Mouse (Mus musculus) limb, embryonic 11.5 days (tissue): ENCODE results near the gene Rerg. TPM values are rescaled to one million over a fixed set of nuclear protein-coding genes. Genes with fewer than 3 reads are reported as not detected.

Experiments used
- ATAC-seq: fragments of 200-750 bp; cut with Nextera tagmentation; 2 replicates; pipeline ENCODE4 v1.8.0; 2017; ENCODE audit warnings: low read depth; ENCODE audit not compliant: insufficient number of reproducible peaks, low FRiP score, low TSS enrichment
- DNase-seq: peaks from one replicate; pipeline ENCODE4 v3.0.0-alpha.2; 2015; ENCODE audit warnings: low spot score
- H3K27ac ChIP-seq: fragments of 300-500 bp; sonication (generic); replicated peaks from 2 replicates; pipeline ENCODE4 v1.5.1; 2014; ENCODE audit warnings: low read depth, mild to moderate bottlenecking, low read length
- H3K27me3 ChIP-seq: fragments of 300-500 bp; sonication (generic); 2 replicates; pipeline ENCODE4 v1.6.1; 2014; ENCODE audit warnings: mild to moderate bottlenecking, low read length, mixed read lengths; ENCODE audit not compliant: control insufficient read depth, insufficient read depth
- H3K36me3 ChIP-seq: fragments of 300-500 bp; sonication (generic); 2 replicates; pipeline ENCODE4 v1.6.1; 2014; ENCODE audit warnings: mild to moderate bottlenecking, low read length, moderate library complexity, mixed read lengths; ENCODE audit not compliant: control insufficient read depth, insufficient read depth
- H3K4me1 ChIP-seq: fragments of 300-500 bp; sonication (generic); 2 replicates; pipeline ENCODE4 v1.6.1; 2014; ENCODE audit warnings: low read length, mixed read lengths; ENCODE audit not compliant: control insufficient read depth, insufficient read depth
- H3K4me2 ChIP-seq: fragments of 300-500 bp; sonication (generic); 2 replicates; pipeline ENCODE4 v1.6.1; 2014; ENCODE audit warnings: low read depth, mild to moderate bottlenecking, moderate library complexity; ENCODE audit not compliant: severe bottlenecking
- H3K4me3 ChIP-seq: fragments of 300-500 bp; sonication (generic); 2 replicates; pipeline ENCODE4 v1.5.1; 2014; ENCODE audit warnings: low read depth, low read length
- H3K9ac ChIP-seq: fragments of 300-500 bp; sonication (generic); 2 replicates; pipeline ENCODE4 v1.6.1; 2014; ENCODE audit warnings: mild to moderate bottlenecking, low read length
- H3K9me3 ChIP-seq: fragments of 300-500 bp; sonication (generic); 2 replicates; pipeline ENCODE4 v1.6.1; 2016; ENCODE audit warnings: low read length; ENCODE audit not compliant: control insufficient read depth
- WGBS: fragments of 180-500 bp; shearing (Covaris S2); extraction: QIAGEN DNeasy Blood & Tissue Kit; methylation state at CpG from one replicate; pipeline ENCODE4 v1.1.7; 2014; 5-methylcytosine and 5-hydroxymethylcytosine counted together
- polyA plus RNA-seq: library from polyadenylated mRNA; unstranded; fragments of >200 nt; fragmentation: Nextera tagmentation; extraction: Ambion mirVana; gene quantifications from 2 replicates; pipeline ENCODE4 v1.2.1, GENCODE M21; 2014

Gene Rerg
- 0.85 and 1.3 TPM in 2 replicates for polyA plus RNA-seq

GRCm38 (mm10) chr6:137170226-137170625, at the start of gene Rerg:
Rerg (minus strand) TSS chr6:137170497.
- Histone ChIP-seq H3K27me3 (no peaks in the 10 kb centered on the region; the same call in 1 of the 2 replicates), H3K4me3 (peak within 1 kb of the TSS; percentile 40), H3K4me1 (0 out of 2 replicates have a peak, but pooled peaks cover 4% of the 10 kb centered on the region), H3K9ac (peak within 1 kb of the TSS; percentile 52), H3K9me3 (no peaks in the 10 kb centered on the region), H3K36me3 (no peaks in the 10 kb centered on the region), H3K4me2 (peak within 1 kb of the TSS; percentile 98), H3K27ac (no peak within 1 kb of the TSS)
- 14% methylated on average over 5 of the region's 5 CpGs for WGBS
- no peak for DNase-seq
- no peak for ATAC-seq

GRCm38 (mm10) chr6:137217841-137218463, 47.7 kb upstream of the Rerg start:
- Histone ChIP-seq H3K9ac (no peak overlapping the region), H3K27me3 (no peaks in the 10 kb centered on the region), H3K9me3 (no peaks in the 10 kb centered on the region), H3K4me2 (no peak overlapping the region), H3K4me1 (no peaks in the 10 kb centered on the region), H3K36me3 (no peaks in the 10 kb centered on the region), H3K27ac (no peak overlapping the region), H3K4me3 (no peak overlapping the region)
- ATAC-seq (no peak), DNase-seq (peak; percentile 11)
- WGBS = 81% methylated on average over 8 of the region's 8 CpGs

GRCm38 (mm10) chr6:137211441-137211840, 41.1 kb upstream of the Rerg start:
- ATAC-seq (no peak), DNase-seq (no peak)
- H3K4me2 ChIP-seq = no peak overlapping the region
- no peaks in the 10 kb centered on the region for H3K4me1 ChIP-seq
- H3K4me3 ChIP-seq = no peak overlapping the region
- H3K27me3 ChIP-seq = no peaks in the 10 kb centered on the region
- H3K9ac ChIP-seq = no peak overlapping the region
- no peaks in the 10 kb centered on the region for H3K36me3 ChIP-seq
- 79% methylated on average over 2 of the region's 2 CpGs for WGBS
- H3K27ac ChIP-seq = no peak overlapping the region
- no peaks in the 10 kb centered on the region for H3K9me3 ChIP-seq

- Histone ChIP-seq H3K4me3 (no peak overlapping the region), H3K4me1 (no peaks in the 10 kb centered on the region), H3K27me3 (no peaks in the 10 kb centered on the region), H3K4me2 (no peak overlapping the region), H3K27ac (no peak overlapping the region), H3K9me3 (no peaks in the 10 kb centered on the region), H3K9ac (no peak overlapping the region), H3K36me3 (no peaks in the 10 kb centered on the region)
- ATAC-seq = no peak
- 91% methylated on average over 10 of the region's 10 CpGs for WGBS
- peak; percentile 7 for DNase-seq
Measured at GRCm38 (mm10) chr6:137210991-137211390, 40.7 kb upstream of the Rerg start.

- ATAC-seq (no peak), DNase-seq (no peak)
- Histone ChIP-seq H3K9me3 (no peaks in the 10 kb centered on the region), H3K4me3 (no peak overlapping the region), H3K9ac (no peak overlapping the region), H3K4me1 (no peaks in the 10 kb centered on the region), H3K27ac (no peak overlapping the region), H3K27me3 (no peaks in the 10 kb centered on the region), H3K4me2 (no peak overlapping the region), H3K36me3 (no peaks in the 10 kb centered on the region)
- 93% methylated on average over 8 of the region's 8 CpGs for WGBS
Measured at GRCm38 (mm10) chr6:137209992-137210391, 39.7 kb upstream of the Rerg start.

GRCm38 (mm10) chr6:137207126-137207525, 36.8 kb upstream of the Rerg start:
- no peak overlapping the region for H3K27ac ChIP-seq
- DNase-seq (no peak), ATAC-seq (no peak)
- H3K4me2 ChIP-seq = no peak overlapping the region
- WGBS = 87% methylated on average over 6 of the region's 6 CpGs
- H3K9ac ChIP-seq = no peak overlapping the region
- H3K9me3 ChIP-seq = no peaks in the 10 kb centered on the region
- H3K4me1 ChIP-seq = no peaks in the 10 kb centered on the region
- H3K27me3 ChIP-seq = no peaks in the 10 kb centered on the region
- H3K4me3 ChIP-seq = no peak overlapping the region
- no peaks in the 10 kb centered on the region for H3K36me3 ChIP-seq

- H3K9ac ChIP-seq = no peak overlapping the region
- 67% methylated on average over 11 of the region's 11 CpGs for WGBS
- ATAC-seq (peak; percentile 51; the same call in 1 of the 2 replicates), DNase-seq (no peak)
- no peak overlapping the region for H3K27ac ChIP-seq
- H3K36me3 ChIP-seq = no peaks in the 10 kb centered on the region
- H3K9me3 ChIP-seq = no peaks in the 10 kb centered on the region
- H3K4me3 ChIP-seq = no peak overlapping the region
- no peak overlapping the region for H3K4me2 ChIP-seq
- H3K4me1 ChIP-seq = no peaks in the 10 kb centered on the region
- H3K27me3 ChIP-seq = no peaks in the 10 kb centered on the region
Measured at GRCm38 (mm10) chr6:137205662-137206400, 35.5 kb upstream of the Rerg start.

DNA sequence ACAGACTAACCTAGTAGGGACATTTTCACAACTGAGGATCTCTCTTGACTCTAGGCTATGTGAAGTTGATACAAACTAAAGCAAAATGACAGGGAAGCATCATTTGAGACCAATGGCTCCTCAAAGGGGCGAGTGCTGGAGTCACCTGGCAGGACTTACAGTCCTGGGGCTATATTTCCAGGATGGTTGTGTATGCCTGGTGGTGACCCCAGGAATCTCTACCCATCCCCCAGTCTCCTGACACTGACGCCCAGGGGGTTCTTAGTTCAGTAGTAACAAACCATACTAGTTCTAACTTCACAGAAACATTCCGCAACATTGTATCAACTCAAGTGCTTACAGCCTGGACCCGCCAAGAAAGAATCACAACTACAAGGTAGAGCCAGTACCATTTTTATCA, 32.4 kb upstream of the Rerg start:
- WGBS = 92% methylated on average over 4 of the region's 4 CpGs
- Histone ChIP-seq H3K9me3 (no peaks in the 10 kb centered on the region), H3K36me3 (no peaks in the 10 kb centered on the region), H3K9ac (no peak overlapping the region), H3K27ac (no peak overlapping the region), H3K27me3 (no peaks in the 10 kb centered on the region), H3K4me1 (no peaks in the 10 kb centered on the region), H3K4me2 (no peak overlapping the region), H3K4me3 (no peak overlapping the region)
- ATAC-seq = no peak
- no peak for DNase-seq
